11 mouse cellular contexts compared by ENCODE assay signal in genomic region chr1:91640551-91640950, GRCm38 (mm10).
"Had no signal": no experiment of that assay in that cellular context is flagged by ENCODE, and none has a peak within 500 bp of the region (broad histone marks: within the 10 kb centered on the region; RNA-seq: fewer than 3 reads in every experiment).

No protein-coding gene starts in this region.

- ATAC-seq: midbrain, embryonic 15.5 days had no signal

- DNase-seq: kidney, adult 2 months; kidney, postnatal 10 days; kidney, postnatal 36 days; liver, embryonic 13.5 days; lung, adult 2 months; lung, postnatal 14 days; right cerebral cortex, adult 18-20 months; right cerebral cortex, postnatal 14 days; right cerebral cortex, postnatal 4 days; thymus, postnatal 25 days had no signal
